Mouse (Mus musculus) E14TG2a.4 (cell line): Measurements from ENCODE around the gene Nsun3.
"Not testable (repeated sequence)": the region's sequence is repeated elsewhere in the genome, so short reads cannot be mapped to it uniquely, and the experiment has no call there.

Experiments
- H3K27me3 ChIP-seq: 2 replicates; pipeline ENCODE4 v1.6.1; 2014; ENCODE audit warnings: low read length, control low read depth; ENCODE audit not compliant: insufficient read depth
- H3K36me3 ChIP-seq: 2 replicates; pipeline ENCODE4 v1.6.1; 2014; ENCODE audit warnings: low read length, control low read depth; ENCODE audit not compliant: insufficient read depth
- H3K4me1 ChIP-seq: replicated peaks from 2 replicates; pipeline ENCODE4 v1.6.1; 2014; ENCODE audit warnings: low read depth, low read length, control low read depth
- H3K4me3 ChIP-seq: replicated peaks from 2 replicates; pipeline ENCODE4 v1.5.1; 2014; ENCODE audit warnings: mild to moderate bottlenecking, low read length
- H3K9me3 ChIP-seq: 2 replicates; pipeline ENCODE4 v1.6.1; 2014; ENCODE audit warnings: low read length, control low read depth
- CTCF ChIP-seq: conservative IDR thresholded peaks from 2 replicates; pipeline ENCODE4 v1.5.1; 2014; ENCODE audit warnings: low read length
- NANOG ChIP-seq: IDR thresholded peaks from 2 replicates; pipeline ENCODE4 v1.6.1; 2014; ENCODE audit warnings: borderline replicate concordance, low read length, mixed read lengths
- POU5F1 ChIP-seq: IDR thresholded peaks from 2 replicates; pipeline ENCODE4 v1.6.1; 2014; ENCODE audit warnings: low read length, borderline replicate concordance

Gene Nsun3

GRCm38 (mm10) chr16:62730291-62730690 lies 56.3 kb downstream of the Nsun3 start:
- TF ChIP-seq NANOG (no peak), POU5F1 (no peak), CTCF (no peak)
- no peak overlapping the region for H3K4me3 ChIP-seq
- no peaks in the 10 kb centered on the region for H3K27me3 ChIP-seq
- no peaks in the 10 kb centered on the region for H3K36me3 ChIP-seq
- no peaks in the 10 kb centered on the region for H3K9me3 ChIP-seq
- H3K4me1 ChIP-seq, result no peaks in the 10 kb centered on the region

DNA sequence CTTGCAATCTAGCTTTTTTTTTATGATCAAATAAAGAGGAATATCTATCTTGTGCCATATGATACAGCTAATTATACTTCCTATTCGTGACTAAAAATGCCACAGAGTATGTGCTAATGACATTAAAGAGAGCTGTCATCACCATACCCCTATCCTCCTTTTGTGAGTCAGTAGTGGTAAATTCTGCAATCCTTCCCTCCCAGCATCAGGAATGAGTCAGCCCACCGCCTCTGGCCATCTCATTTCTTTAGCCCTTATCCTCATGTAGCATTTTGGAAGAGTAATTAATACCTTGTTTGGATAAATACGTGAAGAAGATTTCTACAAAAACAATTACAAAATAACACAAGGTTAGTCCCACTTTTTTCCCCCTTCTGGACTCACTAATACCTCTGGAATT lies 56.8 kb downstream of the Nsun3 start:
- Histone ChIP-seq H3K4me1 (no peaks in the 10 kb centered on the region), H3K4me3 (no peak overlapping the region), H3K9me3 (no peaks in the 10 kb centered on the region), H3K27me3 (no peaks in the 10 kb centered on the region), H3K36me3 (no peaks in the 10 kb centered on the region)
- no peak for TF ChIP-seq NANOG
- no peak for TF ChIP-seq CTCF
- TF ChIP-seq POU5F1, result no peak

GRCm38 (mm10) chr16:62718255-62718654 lies 68.4 kb downstream of the Nsun3 start:
- not testable (repeated sequence) for H3K27me3 ChIP-seq, H3K4me1 ChIP-seq, H3K9me3 ChIP-seq, H3K36me3 ChIP-seq, H3K4me3 ChIP-seq

- no peaks in the 10 kb centered on the region for H3K4me1 ChIP-seq
- no peak overlapping the region for H3K4me3 ChIP-seq
- H3K9me3 ChIP-seq, result peaks cover 5% of the 10 kb centered on the region
- no peaks in the 10 kb centered on the region for H3K36me3 ChIP-seq
- TF ChIP-seq CTCF, result no peak
- TF ChIP-seq NANOG, result no peak
- no peak for TF ChIP-seq POU5F1
- H3K27me3 ChIP-seq, result no peaks in the 10 kb centered on the region
These were observed 96.2 kb downstream of the Nsun3 start for GRCm38 (mm10) chr16:62690436-62690835.

- Histone ChIP-seq H3K4me1 (no peaks in the 10 kb centered on the region), H3K27me3 (no peaks in the 10 kb centered on the region), H3K9me3 (no peaks in the 10 kb centered on the region), H3K4me3 (no peak overlapping the region), H3K36me3 (no peaks in the 10 kb centered on the region)
- TF ChIP-seq NANOG (no peak), POU5F1 (no peak), CTCF (no peak)
These were observed 100.5 kb downstream of the Nsun3 start for GRCm38 (mm10) chr16:62686073-62686472.

GRCm38 (mm10) chr16:62685494-62685893 lies 101.1 kb downstream of the Nsun3 start:
- Histone ChIP-seq H3K36me3 (no peaks in the 10 kb centered on the region), H3K4me3 (no peak overlapping the region), H3K4me1 (no peaks in the 10 kb centered on the region), H3K27me3 (no peaks in the 10 kb centered on the region), H3K9me3 (no peaks in the 10 kb centered on the region)
- TF ChIP-seq CTCF (no peak), NANOG (no peak), POU5F1 (no peak)
